Mouse (Mus musculus) lung, embryonic 16.5 days (tissue): ENCODE measurements around the gene Rbm10. TPM values are rescaled to one million over a fixed set of nuclear protein-coding genes. Genes with fewer than 3 reads are reported as not detected.

ENCODE experiments used
- ATAC-seq: fragments of 200-750 bp; cut with Nextera tagmentation; 2 replicates; pipeline ENCODE4 v1.8.0; 2017; ENCODE audit warnings: low read depth, mild to moderate bottlenecking, moderate library complexity
- H3K27ac ChIP-seq: fragments of 300-500 bp; sonication (generic); 2 replicates; pipeline ENCODE4 v1.5.1; 2014; ENCODE audit warnings: mild to moderate bottlenecking, control low read depth, low read length
- H3K27me3 ChIP-seq: fragments of 300-500 bp; sonication (generic); 2 replicates; pipeline ENCODE4 v1.6.1; 2014; ENCODE audit warnings: low read depth, low read length, mixed read lengths; ENCODE audit not compliant: control insufficient read depth, insufficient read depth
- H3K36me3 ChIP-seq: fragments of 300-500 bp; sonication (generic); 2 replicates; pipeline ENCODE4 v1.6.1; 2014; ENCODE audit warnings: low read length; ENCODE audit not compliant: control insufficient read depth, insufficient read depth
- H3K4me1 ChIP-seq: fragments of 300-500 bp; sonication (generic); replicated peaks from 2 replicates; pipeline ENCODE4 v1.6.1; 2014; ENCODE audit warnings: low read length, mixed read lengths; ENCODE audit not compliant: control insufficient read depth, insufficient read depth
- H3K4me2 ChIP-seq: fragments of 300-500 bp; sonication (generic); 2 replicates; pipeline ENCODE4 v1.6.1; 2014; ENCODE audit warnings: low read depth, low read length, control low read depth
- H3K4me3 ChIP-seq: fragments of 300-500 bp; sonication (generic); 2 replicates; pipeline ENCODE4 v1.5.1; 2014; ENCODE audit warnings: mild to moderate bottlenecking, low read length, control low read depth
- H3K9ac ChIP-seq: fragments of 300-500 bp; sonication (generic); 2 replicates; pipeline ENCODE4 v1.6.1; 2014; ENCODE audit warnings: low read length, control low read depth
- H3K9me3 ChIP-seq: fragments of 300-500 bp; sonication (generic); 2 replicates; pipeline ENCODE4 v1.6.1; 2016; ENCODE audit warnings: low read length; ENCODE audit not compliant: control insufficient read depth
- WGBS: fragments of 180-500 bp; shearing (Covaris S2); extraction: QIAGEN DNeasy Blood & Tissue Kit; methylation state at CpG from one replicate; pipeline ENCODE4 v1.1.7; 2014; 5-methylcytosine and 5-hydroxymethylcytosine counted together
- polyA plus RNA-seq: library from polyadenylated mRNA; unstranded; fragments of >200 nt; fragmentation: Nextera tagmentation; extraction: Ambion mirVana; gene quantifications from 2 replicates; pipeline ENCODE4 v1.2.1, GENCODE M21; 2015

Rbm10 gene
- polyA plus RNA-seq: 66.3 and 68.7 TPM in 2 replicates

GRCm38 (mm10) chrX:20617176-20617902 is at the start of gene Rbm10, which contains the start of gene Ndufb11:
TSS of gene Rbm10 (plus strand) at chrX:20617503.
TSS of gene Ndufb11 (minus strand) at chrX:20617619.
- Histone ChIP-seq H3K36me3 (peaks cover 4% of the 10 kb centered on the region; the same call in 1 of the 2 replicates), H3K27me3 (no peaks in the 10 kb centered on the region), H3K4me1 (peaks cover 6% of the 10 kb centered on the region; the same call in 1 of the 2 replicates), H3K9ac (peak within 1 kb of the TSS; percentile 79), H3K4me3 (peak within 1 kb of the TSS; percentile 67), H3K27ac (peak within 1 kb of the TSS; percentile 90), H3K4me2 (peak within 1 kb of the TSS; percentile 58), H3K9me3 (no peaks in the 10 kb centered on the region)
- WGBS: 9% methylated on average over 47 of the region's 49 CpGs
- peak; percentile 98 for ATAC-seq

GRCm38 (mm10) chrX:20571024-20571423 is 46.3 kb upstream of the Rbm10 start:
- Histone ChIP-seq H3K36me3 (no peaks in the 10 kb centered on the region), H3K27ac (no peak overlapping the region), H3K9me3 (no peaks in the 10 kb centered on the region), H3K9ac (no peak overlapping the region), H3K4me3 (no peak overlapping the region), H3K27me3 (no peaks in the 10 kb centered on the region), H3K4me2 (no peak overlapping the region), H3K4me1 (no peaks in the 10 kb centered on the region)
- ATAC-seq: peak; percentile 92
- 40% methylated on average over 2 of the region's 2 CpGs for WGBS

- Histone ChIP-seq H3K4me3 (no peak overlapping the region), H3K27ac (no peak overlapping the region), H3K36me3 (no peaks in the 10 kb centered on the region), H3K4me2 (no peak overlapping the region), H3K9me3 (no peaks in the 10 kb centered on the region), H3K9ac (no peak overlapping the region), H3K4me1 (no peaks in the 10 kb centered on the region), H3K27me3 (no peaks in the 10 kb centered on the region)
- WGBS: 63% methylated on average over 9 of the region's 9 CpGs
- no peak for ATAC-seq
Observed at GRCm38 (mm10) chrX:20572683-20573082, 44.6 kb upstream of the Rbm10 start.

- H3K9me3 ChIP-seq: no peaks in the 10 kb centered on the region
- 79% methylated on average over 4 of the region's 4 CpGs for WGBS
- H3K36me3 ChIP-seq: no peaks in the 10 kb centered on the region
- no peak overlapping the region for H3K4me2 ChIP-seq
- no peak overlapping the region for H3K27ac ChIP-seq
- H3K27me3 ChIP-seq: no peaks in the 10 kb centered on the region
- no peak for ATAC-seq
- no peak overlapping the region for H3K9ac ChIP-seq
- no peaks in the 10 kb centered on the region for H3K4me1 ChIP-seq
- H3K4me3 ChIP-seq: no peak overlapping the region
Observed at GRCm38 (mm10) chrX:20573927-20574326, 43.4 kb upstream of the Rbm10 start.

- no peak for ATAC-seq
- H3K9me3 ChIP-seq: no peaks in the 10 kb centered on the region
Observed at GRCm38 (mm10) chrX:20587968-20588367, 29.3 kb upstream of the Rbm10 start.

GRCm38 (mm10) chrX:20608500-20608899 is 8.8 kb upstream of the Rbm10 start:
- H3K36me3 ChIP-seq: no peaks in the 10 kb centered on the region
- 85% methylated on average over 4 of the region's 4 CpGs for WGBS

More at GRCm38 (mm10) chrX:20587968-20588367, 29.3 kb upstream of the Rbm10 start:
- Histone ChIP-seq H3K9ac (no peak overlapping the region), H3K4me2 (no peak overlapping the region), H3K27me3 (no peaks in the 10 kb centered on the region), H3K27ac (no peak overlapping the region), H3K4me1 (no peaks in the 10 kb centered on the region), H3K36me3 (no peaks in the 10 kb centered on the region), H3K4me3 (no peak overlapping the region)
- WGBS: 9% methylated on average over 4 of the region's 4 CpGs

GRCm38 (mm10) chrX:20616861-20617175 is 485 bp upstream of the Rbm10 start:
- H3K36me3 ChIP-seq: peaks cover 4% of the 10 kb centered on the region; the same call in 1 of the 2 replicates
- ATAC-seq: peak; percentile 34; the same call in 1 of the 2 replicates
- peaks cover 6% of the 10 kb centered on the region; the same call in 1 of the 2 replicates for H3K4me1 ChIP-seq
- peak overlapping the region; percentile 72 for H3K9ac ChIP-seq
- H3K4me2 ChIP-seq: peak overlapping the region; percentile 58
- H3K4me3 ChIP-seq: peak overlapping the region; percentile 67
- H3K27me3 ChIP-seq: no peaks in the 10 kb centered on the region
- no peaks in the 10 kb centered on the region for H3K9me3 ChIP-seq
- peak overlapping the region; percentile 90 for H3K27ac ChIP-seq
- WGBS: 24% methylated on average over 14 of the region's 17 CpGs

More at GRCm38 (mm10) chrX:20608500-20608899, 8.8 kb upstream of the Rbm10 start:
- no peak overlapping the region for H3K4me2 ChIP-seq
- ATAC-seq: no peak
- H3K4me1 ChIP-seq: no peaks in the 10 kb centered on the region
- H3K27ac ChIP-seq: no peak overlapping the region
- H3K9ac ChIP-seq: no peak overlapping the region
- H3K9me3 ChIP-seq: no peaks in the 10 kb centered on the region
- no peak overlapping the region for H3K4me3 ChIP-seq
- no peaks in the 10 kb centered on the region for H3K27me3 ChIP-seq

- H3K4me2 ChIP-seq: peak overlapping the region; percentile 51
- WGBS: 16% methylated on average over 24 of the region's 31 CpGs
- peak overlapping the region; percentile 67 for H3K4me3 ChIP-seq
- H3K9me3 ChIP-seq: no peaks in the 10 kb centered on the region
- H3K27ac ChIP-seq: peak overlapping the region; percentile 90
- H3K27me3 ChIP-seq: no peaks in the 10 kb centered on the region
- peak; percentile 48 for ATAC-seq
- peaks cover 4% of the 10 kb centered on the region; the same call in 1 of the 2 replicates for H3K36me3 ChIP-seq
- peak overlapping the region; percentile 79 for H3K9ac ChIP-seq
- peaks cover 6% of the 10 kb centered on the region; the same call in 1 of the 2 replicates for H3K4me1 ChIP-seq
Observed at GRCm38 (mm10) chrX:20617903-20618399, 648 bp downstream of the Rbm10 start.

- Histone ChIP-seq H3K9ac (no peak overlapping the region), H3K27ac (no peak overlapping the region), H3K27me3 (no peaks in the 10 kb centered on the region), H3K4me2 (no peak overlapping the region), H3K4me3 (no peak overlapping the region), H3K4me1 (no peaks in the 10 kb centered on the region), H3K36me3 (peaks cover 5% of the 10 kb centered on the region; the same call in 1 of the 2 replicates), H3K9me3 (no peaks in the 10 kb centered on the region)
- no peak for ATAC-seq
- 94% methylated on average over 2 of the region's 2 CpGs for WGBS
Observed at GRCm38 (mm10) chrX:20638141-20638540, 20.8 kb downstream of the Rbm10 start.
